Mouse (Mus musculus): ENCODE measurements around the gene Spink8. TPM values are rescaled to one million over a fixed set of nuclear protein-coding genes. Genes with fewer than 3 reads are reported as not detected.

The Spink8 gene
- polyA plus RNA-seq, 1 experiment from 2014 or later = 0.81 TPM

DNA sequence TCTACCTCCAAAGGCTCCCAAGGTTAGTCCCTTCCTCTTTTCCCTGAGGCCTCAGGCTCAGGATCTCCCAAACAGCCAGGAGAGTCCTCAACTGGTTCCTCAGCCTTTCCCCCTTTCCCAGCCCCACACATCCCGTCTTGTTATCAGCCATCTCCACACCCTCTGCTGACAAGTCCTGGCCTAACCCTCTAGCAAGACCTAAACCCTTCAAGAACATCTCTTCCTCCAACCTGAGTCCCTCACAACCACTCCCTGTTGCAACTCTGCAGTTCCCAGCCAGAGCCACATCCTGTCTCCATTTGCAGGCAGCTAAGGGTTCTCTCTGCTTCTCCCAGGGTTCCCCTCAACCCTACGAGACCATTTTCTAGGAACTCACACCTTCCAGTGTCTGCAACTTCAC, 54.1 kb downstream of the Spink8 start:
- DNase-seq (ENCODE audit: low spot score) = no peak

DNA sequence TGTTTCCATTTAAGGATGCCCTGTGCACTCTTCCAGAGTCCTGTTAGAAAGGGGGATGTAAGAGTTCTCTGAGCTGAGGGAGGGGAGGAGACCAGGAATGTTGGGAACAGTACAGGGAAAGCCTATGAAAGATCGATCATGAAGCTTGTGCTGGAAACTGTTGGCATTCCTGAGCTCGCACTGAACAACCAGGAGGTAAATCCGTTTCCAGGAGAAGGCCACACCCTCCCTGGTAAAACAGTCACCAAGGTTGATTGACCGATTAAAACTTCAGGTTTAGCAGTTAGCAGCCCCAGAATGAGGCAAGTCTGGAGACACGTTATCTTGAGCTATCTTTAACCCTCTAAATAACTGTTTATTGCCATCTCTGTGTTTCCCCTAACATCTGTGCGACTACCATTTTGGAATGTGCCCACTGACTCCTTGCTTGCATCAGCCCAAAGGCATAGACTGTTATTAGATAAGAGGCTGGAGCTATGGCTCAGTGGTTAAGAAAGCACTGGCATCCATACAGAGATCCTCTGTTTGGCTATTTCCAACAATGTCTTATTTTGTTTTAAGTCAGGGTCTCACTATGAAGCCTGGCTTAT, 59.0 kb downstream of the Spink8 start:
- no peak for DNase-seq (ENCODE audit: low spot score)

DNA sequence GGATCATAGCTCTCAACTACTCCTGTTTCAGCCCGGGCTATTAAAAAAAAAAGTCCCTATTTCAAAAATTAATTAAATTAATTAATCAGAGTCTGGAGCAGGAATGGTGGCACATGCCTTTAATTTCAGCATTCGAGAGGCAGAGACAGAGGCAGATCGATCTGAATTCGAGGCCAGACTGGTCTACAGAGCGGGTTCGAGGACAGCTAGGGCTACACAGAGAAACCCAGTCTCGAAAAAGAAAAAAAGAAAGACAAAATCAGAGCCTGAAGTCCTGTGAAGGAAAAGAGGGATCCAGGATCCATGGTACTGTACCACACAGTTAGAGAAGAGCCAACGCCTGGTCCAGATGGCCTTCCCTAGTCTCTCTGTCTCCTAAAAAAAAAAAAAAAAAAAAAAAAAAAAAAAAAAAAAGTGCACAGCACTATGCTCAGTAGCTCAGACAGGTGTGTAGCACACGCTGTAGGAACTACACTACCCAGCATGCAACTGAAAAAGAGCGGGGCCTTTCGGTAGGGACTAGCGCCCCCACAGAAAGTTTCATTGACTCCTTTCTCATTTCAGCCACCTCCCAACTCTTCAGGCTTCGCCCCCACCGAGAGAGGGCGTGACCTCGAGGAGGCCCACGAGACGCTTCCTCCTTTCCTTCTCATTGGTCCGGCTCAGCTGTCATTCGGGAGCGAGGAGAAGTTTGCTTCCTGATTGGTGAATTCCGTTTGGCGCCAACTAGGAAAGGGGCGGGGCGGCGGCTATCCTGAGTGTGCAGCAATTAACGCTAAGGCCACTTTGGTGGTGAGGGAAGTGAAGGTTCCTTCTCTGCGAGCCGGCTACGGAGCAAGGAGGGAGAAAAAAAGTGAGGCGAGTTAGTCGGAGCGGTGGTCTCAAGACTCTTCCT, 63.0 kb downstream of the Spink8 start, which contains the start of gene Cdc25a:
Cdc25a (plus strand) TSS at position 783 of the 895 bp plus-strand sequence.
- peak; percentile 100 for DNase-seq (ENCODE audit: low spot score)

DNA sequence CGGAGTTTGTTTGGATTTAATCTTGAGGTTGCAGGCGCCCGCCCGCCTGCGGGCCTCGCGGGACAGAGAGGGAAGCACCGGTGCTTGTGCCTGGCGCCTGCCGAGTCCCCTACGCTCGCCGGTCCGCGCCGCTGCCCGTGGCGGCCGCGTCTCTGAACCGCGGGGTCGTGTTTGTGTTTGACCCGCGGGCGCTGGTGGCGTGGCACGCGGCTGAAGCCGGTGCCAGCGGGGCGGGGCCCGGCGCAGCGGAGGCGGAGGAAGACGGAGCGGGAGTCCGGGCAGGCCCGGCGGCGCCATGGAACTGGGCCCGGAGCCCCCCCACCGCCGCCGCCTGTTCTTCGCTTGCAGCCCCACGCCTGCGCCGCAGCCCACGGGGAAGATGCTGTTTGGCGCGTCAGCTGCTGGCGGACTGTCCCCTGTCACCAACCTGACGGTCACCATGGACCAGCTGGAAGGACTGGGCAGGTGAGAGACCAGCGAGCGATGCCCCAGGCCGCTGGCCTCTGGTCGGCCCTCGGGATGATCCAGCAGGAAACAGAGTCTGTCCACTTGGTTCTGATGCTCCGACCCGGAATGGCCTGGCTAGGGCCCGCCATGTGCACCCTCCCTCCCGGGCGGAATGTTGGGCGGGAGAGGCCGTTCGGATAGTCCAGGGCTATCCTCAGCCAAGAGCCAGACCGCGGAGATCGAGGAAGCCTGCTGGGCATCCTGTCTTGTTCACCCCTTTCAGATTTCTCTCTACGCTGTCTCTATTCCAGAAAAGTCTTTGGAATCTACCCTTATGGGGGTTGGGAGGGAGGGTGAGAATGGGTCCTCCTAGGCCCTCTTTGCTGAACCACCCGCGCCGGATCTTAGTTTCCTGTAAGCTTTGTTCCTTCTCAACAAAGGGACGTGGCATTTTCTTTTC, 63.9 kb downstream of the Spink8 start:
- DNase-seq (ENCODE audit: low spot score) = peak; percentile 58

Other genes starting within 250 kb of the Spink8 start
- not detected in 2 replicates for gene Fbxw15, start 244.0 kb upstream of the Spink8 start, polyA plus RNA-seq (2015; fragmentation: Nextera tagmentation; extraction: Ambion mirVana)
- 0.08 TPM in 1 of 2 replicates, not detected in the other for gene Fbxw24, start 186.2 kb upstream of the Spink8 start, polyA plus RNA-seq (2015; fragmentation: Nextera tagmentation; extraction: Ambion mirVana)
- gene Fbxw25, start 147.6 kb upstream of the Spink8 start, polyA plus RNA-seq (2015; fragmentation: Nextera tagmentation; extraction: Ambion mirVana) = not detected in 2 replicates
- not detected in 2 replicates for gene Fbxw18, start 109.6 kb upstream of the Spink8 start, polyA plus RNA-seq (2015; fragmentation: Nextera tagmentation; extraction: Ambion mirVana)
- not detected in 2 replicates for gene Fbxw26, start 66.2 kb upstream of the Spink8 start, polyA plus RNA-seq (2015; fragmentation: Nextera tagmentation; extraction: Ambion mirVana)
- gene Fbxw27, start 21.6 kb upstream of the Spink8 start, polyA plus RNA-seq (2015; fragmentation: Nextera tagmentation; extraction: Ambion mirVana) = not detected in 2 replicates
- gene Nme6, start 20.5 kb downstream of the Spink8 start, polyA plus RNA-seq (2015; fragmentation: Nextera tagmentation; extraction: Ambion mirVana) = 40.9 and 43.0 TPM in 2 replicates
- gene Camp, start 37.3 kb downstream of the Spink8 start, polyA plus RNA-seq (2015; fragmentation: Nextera tagmentation; extraction: Ambion mirVana) = 2.5 and 5.1 TPM in 2 replicates
- 27.7 and 30.8 TPM in 2 replicates for gene Cdc25a, start 63.3 kb downstream of the Spink8 start, polyA plus RNA-seq (2015; fragmentation: Nextera tagmentation; extraction: Ambion mirVana)
- gene Map4, start 119.2 kb downstream of the Spink8 start, polyA plus RNA-seq (2015; fragmentation: Nextera tagmentation; extraction: Ambion mirVana) = 69.9 and 71.6 TPM in 2 replicates

All from thymus, postnatal 0 days (tissue).